Mouse (Mus musculus): Measurements from ENCODE around the gene Hist1h2ab. TPM values are rescaled to one million over a fixed set of nuclear protein-coding genes. Genes with fewer than 3 reads are reported as not detected.
"Not testable (repeated sequence)": the region's sequence is repeated elsewhere in the genome, so short reads cannot be mapped to it uniquely, and the experiment has no call there.

Gene Hist1h2ab
- total RNA-seq (2021): 10 to 100 TPM; 58.1 to 68.0 TPM
- long read RNA-seq, experiment 1: 0 reads
- long read RNA-seq, experiment 2: 0 reads

DNA sequence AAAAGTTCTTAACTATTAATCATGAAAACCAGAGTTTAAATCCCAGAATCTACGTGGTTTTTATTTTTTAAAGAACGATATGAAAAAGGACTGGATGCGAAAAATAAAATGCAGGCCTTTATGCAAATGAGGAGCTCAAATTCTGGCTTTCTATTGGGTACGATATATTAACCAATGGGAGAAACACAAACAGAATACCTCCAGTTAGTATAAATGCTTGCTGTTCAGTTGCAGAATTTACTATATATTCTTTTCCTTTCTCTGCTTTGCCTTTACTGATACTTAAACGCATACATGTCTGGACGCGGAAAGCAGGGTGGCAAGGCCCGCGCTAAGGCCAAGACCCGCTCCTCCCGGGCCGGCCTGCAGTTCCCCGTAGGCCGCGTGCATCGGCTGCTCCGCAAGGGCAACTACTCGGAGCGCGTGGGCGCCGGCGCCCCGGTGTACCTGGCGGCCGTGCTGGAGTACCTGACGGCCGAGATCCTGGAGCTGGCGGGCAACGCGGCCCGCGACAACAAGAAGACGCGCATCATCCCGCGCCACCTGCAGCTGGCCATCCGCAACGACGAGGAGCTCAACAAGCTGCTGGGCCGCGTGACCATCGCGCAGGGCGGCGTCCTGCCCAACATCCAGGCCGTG, at the start of gene Hist1h2ab:
Hist1h2ab (plus strand) TSS at position 288 of the 639 bp plus-strand sequence.
- peak in 1 of 2 experiments; percentile 39 for DNase-seq

DNA sequence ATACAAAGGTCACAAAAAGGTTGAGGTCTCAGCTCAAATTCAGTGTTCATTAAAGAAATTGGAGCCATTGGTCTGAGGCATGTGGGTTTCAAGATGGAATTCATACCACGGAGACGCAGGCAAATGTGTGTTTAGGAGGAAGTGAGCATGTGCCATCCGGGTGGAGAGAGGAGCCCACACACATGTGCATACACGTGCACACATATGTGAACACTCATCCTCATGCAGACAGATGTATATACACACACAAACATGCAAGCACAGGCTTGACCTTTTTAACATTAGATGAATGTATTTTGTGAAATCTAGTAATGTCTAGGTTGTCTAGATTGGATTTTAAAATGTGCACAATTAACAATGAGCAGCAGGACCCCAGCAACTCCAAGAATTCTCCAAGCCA, 48.7 kb upstream of the Hist1h2ab start:
- no peak for DNase-seq

DNA sequence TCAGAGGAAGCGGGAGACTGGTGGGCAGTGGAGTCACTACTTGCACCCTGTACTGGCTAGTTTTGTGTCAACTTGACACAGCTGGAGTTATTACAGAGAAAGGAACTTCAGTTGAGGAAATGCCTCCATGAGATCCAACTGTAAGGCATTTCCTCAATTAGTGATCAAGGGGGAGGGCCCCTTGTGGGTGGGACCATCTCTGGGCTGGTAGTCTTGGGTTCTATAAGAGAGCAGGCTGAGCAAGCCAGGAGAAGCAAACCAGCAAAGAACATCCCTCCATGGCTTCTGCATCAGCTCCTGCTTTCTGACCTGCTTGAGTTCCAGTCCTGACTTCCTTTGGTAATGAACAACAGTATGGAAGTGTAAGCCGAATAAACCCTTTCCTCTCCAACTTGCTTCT, 48.1 kb upstream of the Hist1h2ab start:
- DNase-seq: not testable (repeated sequence)

DNA sequence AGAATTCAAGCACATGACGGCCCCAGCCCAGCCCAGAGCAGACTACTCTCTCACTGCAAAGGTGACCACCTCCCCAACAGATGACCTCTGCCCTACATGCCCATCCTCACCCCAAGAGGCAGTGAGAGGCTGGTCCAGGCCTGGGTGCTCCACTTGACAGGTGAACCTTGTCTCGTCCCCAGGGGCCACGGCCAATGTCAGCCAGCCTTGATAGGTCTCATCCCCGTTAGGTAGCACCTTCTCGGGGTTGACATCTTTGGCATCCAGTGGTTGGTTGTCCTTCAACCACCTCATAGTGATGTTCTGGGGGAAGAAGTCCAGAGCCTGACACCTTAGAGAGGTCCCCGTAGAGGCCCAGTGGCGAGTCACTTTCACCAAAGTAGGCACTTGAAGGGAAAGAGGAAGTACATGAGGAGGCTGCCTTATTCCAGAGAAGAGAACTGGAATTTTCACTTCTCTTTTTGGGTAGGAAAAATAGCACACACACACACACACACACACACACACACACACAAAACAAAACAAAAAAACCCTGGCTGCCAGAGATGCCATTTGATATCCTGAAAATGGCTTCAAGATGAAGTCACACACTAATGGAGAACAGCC, 45.1 kb upstream of the Hist1h2ab start:
- DNase-seq: no peak

DNA sequence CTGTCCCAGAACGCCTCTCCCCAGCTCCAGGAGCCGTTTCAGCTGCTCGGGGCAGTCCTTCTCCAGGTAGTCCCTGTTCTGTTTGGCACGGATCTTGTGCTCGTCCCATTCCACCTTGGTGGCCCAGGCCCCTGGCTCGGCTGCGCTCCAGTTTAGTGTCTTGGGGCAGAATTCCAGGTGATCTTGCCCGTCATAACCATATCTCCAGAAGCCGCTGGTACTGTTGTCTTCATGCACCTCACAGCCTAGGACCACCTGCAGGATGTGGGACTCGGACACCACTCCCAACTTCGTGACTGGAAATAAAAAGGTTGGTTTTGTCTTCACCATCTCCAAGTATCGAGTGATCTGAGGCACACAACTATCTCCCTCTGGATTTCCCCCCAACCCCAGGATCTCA, 44.2 kb upstream of the Hist1h2ab start:
- no peak for DNase-seq

DNA sequence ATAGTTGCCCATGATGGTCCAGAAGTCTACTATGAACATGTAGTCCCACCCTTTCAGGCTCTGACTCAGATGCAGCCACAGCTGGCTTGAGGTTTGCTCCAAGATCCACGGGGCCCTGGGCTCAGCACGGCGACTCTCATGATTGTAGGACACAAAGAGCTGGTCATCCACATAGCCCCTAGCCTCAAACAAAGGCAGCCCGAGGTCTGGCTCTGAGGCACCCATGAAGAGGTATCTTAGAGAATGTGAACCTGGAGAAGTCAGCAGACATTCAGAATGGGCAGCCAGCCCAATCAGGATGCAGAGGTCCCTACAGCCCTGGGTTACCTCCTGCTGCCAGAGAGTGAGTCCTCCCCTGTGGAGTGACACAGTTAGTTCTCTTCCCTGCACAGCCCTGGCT, 42.9 kb upstream of the Hist1h2ab start:
- DNase-seq: no peak

DNA sequence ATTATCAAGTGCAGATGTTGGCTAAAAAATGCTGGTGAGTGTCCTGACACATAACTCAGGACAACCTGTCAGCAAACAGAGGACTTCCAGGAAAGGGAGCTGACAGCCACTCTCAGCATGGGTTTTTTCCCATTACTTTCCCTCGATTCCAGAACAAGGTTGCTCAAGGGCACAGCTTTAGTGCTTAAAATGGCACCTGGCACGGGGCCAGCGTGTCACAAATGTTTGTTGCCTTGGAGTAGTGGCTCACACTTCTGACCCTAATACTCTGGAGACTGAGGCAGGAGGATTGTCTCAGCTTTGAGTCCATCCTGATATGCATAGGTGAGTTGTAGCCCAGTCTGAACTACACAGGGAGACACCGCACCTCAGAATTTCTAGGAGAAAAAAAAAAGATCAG, 42.3 kb upstream of the Hist1h2ab start:
- DNase-seq: peak in 1 of 2 experiments; percentile 53

DNA sequence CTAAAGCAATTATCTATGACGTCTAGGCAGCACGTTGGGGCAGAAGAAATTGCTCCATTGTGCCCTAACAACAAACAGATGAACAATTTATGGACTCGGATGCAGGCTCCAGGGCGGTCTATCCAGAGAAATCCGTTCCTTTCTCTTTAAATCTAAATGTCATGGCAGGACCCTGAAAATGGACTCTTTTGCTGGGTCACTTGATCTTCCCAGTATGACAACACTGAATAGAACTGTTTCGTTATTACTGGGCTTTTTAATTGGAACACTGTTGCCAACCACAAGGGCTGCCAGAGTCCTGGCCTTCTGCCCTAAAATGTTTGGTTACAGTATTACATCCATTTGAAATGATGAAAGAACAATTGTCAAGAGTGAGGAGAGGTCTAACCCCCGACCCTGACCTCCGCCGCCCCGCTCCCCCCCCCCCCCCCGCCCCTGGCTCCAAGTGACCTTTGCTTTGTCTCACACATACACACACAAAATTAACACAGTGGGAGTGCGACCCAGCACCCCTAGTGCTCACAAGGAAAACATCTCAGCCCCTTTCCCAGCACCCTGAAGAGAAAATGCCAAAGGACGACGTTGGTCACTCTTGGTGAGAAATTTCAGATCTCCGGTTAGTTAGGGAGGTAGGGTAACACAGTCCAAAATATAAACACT, 41.1 kb upstream of the Hist1h2ab start:
- peak in 1 of 2 experiments; percentile 31 for DNase-seq

DNA sequence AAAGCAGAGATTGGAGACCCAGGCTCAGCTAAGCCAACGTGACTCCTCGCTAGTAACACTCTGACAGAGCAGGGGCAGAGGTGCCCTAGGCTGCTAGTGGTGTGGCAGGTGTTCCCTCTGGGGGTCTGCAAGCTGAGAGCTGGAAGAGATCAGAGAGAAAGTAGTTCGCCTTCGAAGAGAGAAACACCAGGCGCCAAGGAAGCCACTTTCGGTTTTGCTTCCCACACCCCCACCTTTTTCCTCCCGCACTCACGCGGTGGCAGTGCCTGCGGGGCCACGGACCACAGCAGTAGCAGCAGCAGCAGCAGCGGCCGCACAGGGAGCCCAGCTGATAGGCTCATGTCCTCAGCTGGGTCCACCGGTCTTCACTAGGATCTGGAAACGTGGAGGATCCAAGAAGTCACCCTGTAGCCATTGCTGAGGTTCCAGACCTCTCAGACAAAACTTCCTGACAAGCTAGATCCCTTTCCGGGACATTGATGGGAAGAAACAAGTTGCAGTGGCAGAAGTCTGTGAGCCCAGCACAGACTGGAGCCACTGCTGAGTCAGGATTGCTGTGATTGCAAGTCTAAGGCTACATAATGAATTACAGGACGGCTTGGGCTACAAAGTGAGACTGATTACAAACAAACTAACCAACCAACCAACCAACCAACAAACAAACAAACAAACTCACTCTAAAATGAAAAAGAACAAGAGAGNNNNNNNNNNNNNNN, 40.4 kb upstream of the Hist1h2ab start, which contains the start of gene Hfe:
Hfe (minus strand) TSS at position 481 of the 716 bp plus-strand sequence.
- peak; percentile 71 to 77 for DNase-seq

DNA sequence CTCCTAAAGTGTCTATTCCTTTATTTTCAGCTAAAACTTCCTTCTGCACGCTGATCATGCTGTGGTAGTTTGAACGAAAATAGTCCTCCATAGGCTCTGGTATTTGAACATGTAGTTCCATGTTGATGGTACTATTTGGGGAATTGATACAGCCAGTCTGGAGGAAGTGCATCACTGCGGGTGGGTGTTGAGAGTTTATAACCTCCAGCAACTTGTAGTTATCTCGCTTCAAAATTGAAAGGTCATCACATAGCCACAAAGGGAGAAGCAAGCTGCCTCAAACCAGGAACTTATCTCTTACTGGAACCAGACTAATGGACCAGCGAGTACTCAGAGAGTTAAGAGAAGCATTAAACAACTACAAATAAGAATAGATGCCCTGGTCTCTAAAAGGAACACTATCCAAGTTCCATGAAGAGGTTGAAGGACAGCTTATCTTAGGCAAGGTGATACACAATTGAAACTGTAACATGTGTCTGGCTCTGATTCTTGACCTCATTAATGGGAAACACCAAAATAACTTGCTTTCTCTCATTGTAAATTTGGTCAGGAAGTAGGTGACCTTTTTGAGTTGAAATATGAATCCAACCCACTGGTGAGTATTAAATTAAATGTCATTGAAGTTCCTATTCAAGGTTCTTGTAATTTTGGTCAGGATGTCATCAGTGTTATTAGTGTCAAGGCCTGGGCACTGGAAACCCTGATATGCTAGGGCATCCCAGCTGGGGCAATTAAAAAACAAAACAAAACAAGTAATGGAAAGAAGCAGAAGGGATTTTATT, 34.5 kb upstream of the Hist1h2ab start:
- DNase-seq: no peak

DNA sequence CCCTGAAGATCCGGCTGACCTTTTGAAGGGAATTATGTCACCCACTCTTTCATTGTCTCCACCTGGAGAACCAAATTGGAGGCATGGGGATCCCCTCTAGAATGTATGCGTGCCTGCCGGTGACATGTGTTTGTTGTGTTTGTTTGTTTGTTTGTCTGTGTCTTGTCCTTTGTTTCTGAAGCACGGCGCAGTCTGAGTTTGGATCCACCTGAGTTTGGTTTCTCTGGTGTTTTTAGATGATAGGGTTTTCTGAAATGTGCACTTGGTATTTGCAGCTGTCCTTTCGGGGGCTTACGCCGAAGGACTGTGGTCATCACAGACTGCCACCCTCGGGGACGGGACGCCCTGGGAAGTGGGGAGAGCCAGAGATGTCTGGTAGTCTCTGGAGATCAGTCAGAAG, 33.8 kb upstream of the Hist1h2ab start:
- DNase-seq: no peak

DNA sequence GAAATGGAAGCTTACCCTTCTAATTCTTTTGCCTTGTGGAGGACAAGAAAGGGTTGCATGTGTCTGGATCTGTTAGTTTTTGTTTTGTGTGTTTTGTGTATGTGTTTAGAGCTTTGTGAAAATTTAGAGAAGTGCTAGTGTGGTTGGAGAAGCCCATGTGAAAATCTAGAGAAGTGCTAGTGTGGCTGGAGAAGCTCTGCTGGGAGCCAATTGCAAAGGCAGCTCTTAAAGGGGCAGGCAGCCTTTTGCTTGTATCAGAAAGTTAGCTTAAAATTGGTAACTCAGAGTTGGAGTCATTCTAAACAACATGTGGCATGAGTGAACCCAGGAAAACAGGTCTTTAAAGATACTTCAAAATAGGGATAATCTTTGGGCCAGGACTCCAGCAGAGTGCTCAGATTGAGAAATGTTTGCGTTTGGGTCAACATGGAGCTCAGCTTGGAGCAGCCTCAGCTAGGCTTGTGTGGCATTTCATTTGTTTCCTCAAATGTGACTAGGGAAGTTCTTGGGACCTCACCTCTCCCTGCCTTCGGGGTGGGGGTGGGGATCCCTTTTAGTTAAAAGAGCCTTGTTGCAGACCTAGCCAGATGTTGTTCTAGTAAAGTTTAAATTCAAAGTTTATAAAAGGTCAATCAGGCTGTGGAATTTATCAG, 33.2 kb upstream of the Hist1h2ab start:
- DNase-seq: not testable (repeated sequence)

DNA sequence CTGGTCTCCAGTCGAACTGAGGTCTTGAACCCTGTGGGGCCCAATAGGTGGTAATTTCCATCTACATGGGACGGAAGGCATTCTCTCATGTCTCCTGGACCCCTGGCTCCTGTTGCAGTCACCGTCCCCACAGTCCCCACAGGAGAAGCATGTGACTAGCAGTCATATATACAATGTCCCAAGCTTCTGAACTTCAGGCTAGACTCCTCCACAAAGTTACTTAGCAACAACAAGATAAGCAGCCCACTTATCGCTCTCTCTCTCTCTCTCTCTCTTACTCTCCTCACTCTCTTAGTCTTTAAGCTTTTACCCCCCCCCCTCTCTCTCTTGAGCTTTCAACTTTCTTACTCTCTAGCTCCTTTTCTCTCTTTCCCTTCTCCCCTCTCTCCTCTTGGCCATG, 26.7 kb upstream of the Hist1h2ab start:
- no peak for DNase-seq

DNA sequence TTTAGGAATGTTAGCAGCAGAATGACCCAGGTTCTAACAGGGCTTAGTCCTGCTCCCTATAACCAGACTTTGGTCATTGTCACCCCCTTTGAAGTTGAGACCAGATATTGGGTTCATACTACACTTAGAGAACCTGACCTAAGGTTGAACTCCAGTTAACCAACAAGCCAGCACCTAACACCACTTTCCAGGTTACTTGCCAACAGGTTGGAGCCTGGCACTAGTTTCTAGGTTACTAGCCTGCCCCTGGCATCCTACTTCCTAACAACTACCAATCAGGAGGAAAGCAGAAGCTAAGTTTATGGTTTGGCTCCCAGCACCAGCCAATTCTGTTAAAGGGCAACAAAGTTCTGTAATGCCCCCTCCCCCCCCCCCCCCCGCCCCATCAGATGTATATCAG, 25.7 kb upstream of the Hist1h2ab start:
- no peak for DNase-seq

DNA sequence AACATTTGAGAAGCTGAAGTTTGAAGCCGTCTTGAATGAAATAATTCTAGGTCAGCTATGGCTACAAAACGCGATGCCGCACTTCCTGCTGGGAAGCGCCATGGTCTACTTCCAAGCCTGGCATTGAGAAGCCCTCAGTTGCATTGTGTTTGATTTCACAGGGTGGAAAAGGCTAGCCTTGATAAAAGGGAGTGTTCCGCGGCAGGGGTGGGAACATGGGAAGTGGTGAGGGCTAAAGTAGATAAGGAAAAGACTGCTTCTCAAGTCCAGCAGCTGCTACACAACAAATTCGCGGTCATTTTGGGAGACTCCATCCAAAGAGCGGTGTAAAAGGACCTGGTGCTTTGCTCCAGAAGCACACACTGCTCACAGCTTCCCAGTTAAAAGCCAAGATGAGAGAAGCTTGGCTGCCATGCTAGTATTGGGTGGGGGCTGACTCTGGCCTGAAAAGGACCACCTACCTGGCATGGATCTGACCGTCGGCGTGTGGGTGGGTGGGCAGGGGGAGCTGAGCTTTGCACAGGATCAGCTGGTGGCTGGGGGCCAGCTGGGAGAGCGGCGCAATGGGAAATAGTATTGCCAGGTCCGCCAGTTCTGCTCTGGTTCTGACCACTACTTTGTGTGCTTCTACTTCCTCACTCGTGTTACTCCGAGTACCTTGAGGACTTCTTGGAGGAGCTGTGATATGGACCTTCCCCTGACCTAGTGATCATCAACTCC, 22.3 kb upstream of the Hist1h2ab start:
- DNase-seq: no peak

DNA sequence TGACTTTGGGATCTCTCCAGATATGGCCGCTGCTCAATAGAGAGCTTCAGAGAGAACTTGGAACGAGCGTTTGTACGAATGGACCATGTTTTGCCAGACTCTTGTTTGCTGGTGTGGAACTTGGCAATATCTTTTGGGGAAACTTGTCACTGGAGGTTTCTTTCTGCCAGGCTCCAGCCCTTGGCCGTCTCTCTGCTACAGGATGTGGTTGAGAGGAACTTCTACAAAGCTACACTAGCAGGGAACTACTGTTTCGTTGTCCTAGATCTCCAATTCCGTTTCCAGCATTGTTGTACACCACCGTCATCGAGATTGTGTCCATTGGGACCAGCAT, 21.8 kb upstream of the Hist1h2ab start:
- DNase-seq: no peak

DNA sequence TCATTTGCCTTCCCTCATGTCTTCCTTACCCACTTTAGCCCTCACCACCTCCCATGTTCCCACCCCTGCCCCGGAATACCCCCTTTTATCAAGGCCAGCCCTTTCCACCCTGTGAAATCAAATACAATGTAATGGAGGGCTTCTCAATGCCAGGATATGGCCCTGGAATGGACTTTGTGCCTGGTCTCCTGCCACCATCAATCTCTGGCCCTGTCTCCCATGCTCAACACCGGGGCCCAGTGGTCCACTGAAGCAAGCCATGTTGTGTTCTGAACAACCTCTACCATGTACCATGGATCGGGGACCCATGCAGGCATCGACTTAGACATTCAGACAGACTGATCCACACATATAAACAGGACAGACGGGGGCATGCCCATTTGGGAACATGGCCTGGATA, 21.2 kb upstream of the Hist1h2ab start:
- DNase-seq: no peak

DNA sequence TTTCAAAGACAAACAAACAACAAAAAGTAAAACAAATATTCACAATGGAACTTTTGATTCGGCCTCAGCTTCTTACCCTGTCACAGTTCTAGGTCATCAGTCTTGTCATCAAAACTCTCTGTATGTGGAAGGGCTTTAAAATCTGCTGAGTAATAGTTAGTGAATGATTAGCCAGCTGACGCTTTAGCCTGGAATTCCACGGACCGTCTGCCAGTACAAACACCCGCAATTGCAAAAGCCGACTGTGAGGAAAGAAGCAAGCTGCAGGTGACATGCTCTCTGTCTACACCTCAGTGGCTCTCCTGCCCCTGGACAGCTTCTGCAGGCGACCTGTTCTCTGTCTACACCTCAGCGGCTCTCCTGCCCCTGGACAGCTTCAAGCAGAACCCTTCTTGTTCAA, 20.4 kb upstream of the Hist1h2ab start:
- peak; percentile 48 to 57 for DNase-seq

DNA sequence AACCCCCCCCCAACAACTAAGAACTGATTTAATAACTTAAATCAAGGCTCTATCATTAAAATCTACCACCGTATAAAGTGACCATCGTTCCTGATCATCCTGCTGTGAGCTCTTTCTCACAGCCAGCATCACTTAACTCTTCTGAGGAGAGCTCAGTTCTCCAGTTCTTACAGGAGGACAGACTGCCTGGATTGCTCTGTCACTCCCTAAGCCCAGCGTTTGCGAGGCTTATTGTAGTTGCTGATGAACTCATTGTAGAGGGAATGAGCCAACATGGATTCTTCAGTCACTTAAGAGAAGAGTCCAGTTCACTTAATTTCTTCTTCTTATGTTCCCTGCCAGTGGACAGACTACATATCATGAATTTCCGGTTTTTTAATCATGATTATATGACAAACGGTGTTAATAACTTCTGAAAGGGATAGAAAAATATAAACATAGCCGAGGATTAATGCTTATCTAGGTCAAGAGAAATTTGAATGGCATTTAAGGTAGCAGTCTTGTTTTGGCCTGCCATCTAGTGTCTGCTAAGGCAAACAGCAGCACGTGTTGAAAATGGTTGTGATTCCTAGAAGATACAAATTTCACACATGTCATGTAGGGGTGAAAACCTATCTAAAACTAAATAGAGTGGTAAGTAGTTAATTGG, 18.6 kb upstream of the Hist1h2ab start:
- DNase-seq: no peak

DNA sequence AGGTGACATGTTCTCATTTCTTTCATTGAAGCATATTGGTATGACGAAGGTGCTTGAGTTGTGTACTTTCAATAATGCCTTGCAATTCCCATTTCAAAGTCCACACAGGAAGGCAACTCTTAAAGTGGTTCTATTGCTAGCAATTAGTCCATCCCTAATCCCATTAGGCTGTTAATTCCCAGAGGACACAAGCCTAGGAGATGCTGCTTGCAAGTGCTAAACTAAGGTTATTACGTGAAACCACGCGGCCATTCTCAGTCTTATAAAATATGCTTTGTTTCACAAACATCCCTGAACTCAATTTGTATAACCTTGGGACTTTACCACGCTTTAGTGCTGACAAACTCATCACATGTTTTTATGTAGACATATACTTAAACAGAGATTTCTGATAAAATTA, 13.8 kb upstream of the Hist1h2ab start:
- no peak for DNase-seq

Measured in adrenal gland, postnatal 36 days (tissue).